Mouse (Mus musculus) heart, adult 2 months (tissue): Measurements from ENCODE around the gene Ankrd7.
"Not testable (repeated sequence)": the region's sequence is repeated elsewhere in the genome, so short reads cannot be mapped to it uniquely, and the experiment has no call there.

Experiments used
- CTCF ChIP-seq: fragments of 200-600 bp; IDR thresholded peaks from 2 replicates; pipeline ENCODE4 v1.8.1; 2022; ENCODE audit warnings: antibody characterized with exemption, mild to moderate bottlenecking, moderate library complexity
- EP300 ChIP-seq: fragments of 200-500 bp; IDR thresholded peaks from 2 replicates; pipeline ENCODE4 v1.6.1; 2011; ENCODE audit warnings: low read depth, low read length, control low read depth; ENCODE audit not compliant: insufficient read depth
- POLR2A ChIP-seq: fragments of 200-500 bp; IDR thresholded peaks from 2 replicates; pipeline ENCODE4 v1.6.1; 2011; ENCODE audit warnings: mild to moderate bottlenecking, low read depth, low read length, control low read depth; ENCODE audit not compliant: insufficient read depth

GRCm38 (mm10) chr6:18844529-18844928, 21.6 kb upstream of the Ankrd7 start:
- TF ChIP-seq POLR2A, EP300, CTCF: not testable (repeated sequence)
